Mouse (Mus musculus): ENCODE measurements around the gene Ubox5.
"Not testable (repeated sequence)": the region's sequence is repeated elsewhere in the genome, so short reads cannot be mapped to it uniquely, and the experiment has no call there.

Ubox5 gene

GRCm38 (mm10) chr2:130629839-130630203 is at the start of gene Ubox5, which contains the start of gene Fastkd5:
Ubox5 (minus strand) TSS chr2:130630038.
Fastkd5 (minus strand) TSS chr2:130630027.
- DNase-seq (ENCODE audit: low read depth) = peak; percentile 58

GRCm38 (mm10) chr2:130679154-130679553 is 49.3 kb upstream of the Ubox5 start:
- DNase-seq (ENCODE audit: low read depth) = no peak

- DNase-seq (ENCODE audit: low read depth) = no peak
These were observed 47.4 kb upstream of the Ubox5 start for GRCm38 (mm10) chr2:130677211-130677610.

- DNase-seq (ENCODE audit: low read depth) = peak; percentile 51
These were observed 37.7 kb upstream of the Ubox5 start, which contains the start of gene Itpa for GRCm38 (mm10) chr2:130667559-130667958. Itpa (plus strand) TSS chr2:130667610.

GRCm38 (mm10) chr2:130664102-130664701 is 34.4 kb upstream of the Ubox5 start, which contains the start of gene Ddrgk1:
Ddrgk1 (minus strand) TSS chr2:130664659.
- DNase-seq (ENCODE audit: low read depth) = peak; percentile 93

- DNase-seq (ENCODE audit: low read depth) = no peak
These were observed 33.5 kb upstream of the Ubox5 start for GRCm38 (mm10) chr2:130663342-130663741.

- no peak for DNase-seq (ENCODE audit: low read depth)
These were observed 28.7 kb upstream of the Ubox5 start for GRCm38 (mm10) chr2:130658530-130658929.

GRCm38 (mm10) chr2:130657541-130657940 is 27.7 kb upstream of the Ubox5 start:
- DNase-seq (ENCODE audit: low read depth) = no peak

GRCm38 (mm10) chr2:130656536-130656935 is 26.7 kb upstream of the Ubox5 start:
- no peak for DNase-seq (ENCODE audit: low read depth)

GRCm38 (mm10) chr2:130655660-130656339 is 26.0 kb upstream of the Ubox5 start:
- DNase-seq (ENCODE audit: low read depth) = no peak

GRCm38 (mm10) chr2:130653760-130654159 is 23.9 kb upstream of the Ubox5 start:
- no peak for DNase-seq (ENCODE audit: low read depth)

GRCm38 (mm10) chr2:130653303-130653702 is 23.5 kb upstream of the Ubox5 start:
- DNase-seq (ENCODE audit: low read depth) = no peak

GRCm38 (mm10) chr2:130649028-130649427 is 19.2 kb upstream of the Ubox5 start:
- DNase-seq (ENCODE audit: low read depth) = not testable (repeated sequence)

GRCm38 (mm10) chr2:130645198-130645597 is 15.4 kb upstream of the Ubox5 start:
- DNase-seq (ENCODE audit: low read depth) = no peak

GRCm38 (mm10) chr2:130642684-130643369 is 13.0 kb upstream of the Ubox5 start, which contains the start of gene Lzts3:
Lzts3 (minus strand) TSS chr2:130642803.
- peak; percentile 39 for DNase-seq (ENCODE audit: low read depth)

GRCm38 (mm10) chr2:130642197-130642660 is 12.4 kb upstream of the Ubox5 start:
- no peak for DNase-seq (ENCODE audit: low read depth)

GRCm38 (mm10) chr2:130641351-130642025 is 11.7 kb upstream of the Ubox5 start:
- DNase-seq (ENCODE audit: low read depth) = no peak

GRCm38 (mm10) chr2:130639276-130639675 is 9.4 kb upstream of the Ubox5 start:
- no peak for DNase-seq (ENCODE audit: low read depth)

GRCm38 (mm10) chr2:130638101-130638611 is 8.3 kb upstream of the Ubox5 start:
- no peak for DNase-seq (ENCODE audit: low read depth)

- no peak for DNase-seq (ENCODE audit: low read depth)
These were observed 6.0 kb upstream of the Ubox5 start for GRCm38 (mm10) chr2:130635847-130636246.

- no peak for DNase-seq (ENCODE audit: low read depth)
These were observed 5.0 kb upstream of the Ubox5 start for GRCm38 (mm10) chr2:130634739-130635411.

Measured in fibroblast of lung, adult 2 months (primary cell).